Mouse (Mus musculus): ENCODE measurements around the gene Lin28a. TPM values are rescaled to one million over a fixed set of nuclear protein-coding genes. Genes with fewer than 3 reads are reported as not detected.

Lin28a gene
- 4.5 and 9.5 TPM in 2 replicates for polyA plus RNA-seq (2012; rRNA removed)

DNA sequence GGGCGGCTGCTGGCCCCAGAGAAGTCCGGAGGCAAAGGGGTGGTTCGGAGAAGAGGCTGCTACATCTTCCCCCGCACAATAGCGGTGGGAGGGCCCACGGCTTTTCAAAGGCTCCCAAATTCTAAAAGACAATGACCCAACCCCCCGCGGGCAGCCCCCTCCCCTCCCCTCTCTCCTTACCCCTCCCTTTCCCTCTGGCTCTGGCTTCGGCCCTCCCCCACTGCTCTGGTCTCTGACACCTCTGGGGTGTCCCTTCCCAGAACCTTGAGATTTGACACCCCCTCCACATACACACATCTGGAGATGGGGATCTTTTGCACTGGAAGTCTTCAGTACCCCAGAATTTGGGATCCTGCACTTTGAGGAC is at the start of gene Lin28a:
Gene Lin28a, minus strand, starts transcription at position 63 of the 367 bp plus-strand sequence.

DNA sequence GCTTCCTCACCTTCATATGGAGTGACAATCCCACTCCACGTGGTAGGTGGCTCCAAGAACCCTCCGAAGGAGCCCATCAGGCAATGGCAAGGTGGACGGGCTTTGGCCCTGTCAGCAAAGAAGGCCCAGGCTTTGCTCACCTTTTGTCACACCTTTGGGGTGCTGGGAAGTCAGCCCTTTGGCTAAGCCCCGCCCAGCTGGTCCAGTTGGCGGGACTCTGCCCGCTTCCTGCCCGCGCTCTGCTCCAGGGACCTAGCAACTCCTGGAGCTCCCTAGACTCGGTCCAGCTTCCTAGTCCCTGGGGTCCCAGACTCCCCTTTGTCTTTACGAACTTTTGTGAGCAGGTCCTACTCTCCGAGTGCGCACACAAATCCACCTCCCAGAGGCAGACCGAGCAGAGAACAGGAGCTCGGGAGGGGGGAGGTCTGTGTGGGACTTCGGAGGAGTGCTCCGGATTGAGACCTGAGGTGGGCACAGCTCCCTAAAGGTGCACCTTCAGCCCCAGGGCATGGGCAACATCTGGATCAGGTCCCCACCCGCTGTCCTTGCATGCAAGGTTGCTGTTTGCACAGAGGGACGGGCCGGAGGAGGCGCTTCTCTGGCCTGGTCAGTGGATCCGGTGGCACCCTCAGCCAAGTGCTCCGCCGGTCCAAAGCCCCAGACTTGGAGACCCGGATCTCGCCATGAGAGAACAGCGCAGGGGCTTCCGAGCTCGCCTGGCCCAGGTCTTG is 41.7 kb upstream of the Lin28a start, which contains the start of gene Crybg2:
Gene Crybg2, plus strand, starts transcription at position 681 of the 731 bp plus-strand sequence.

DNA sequence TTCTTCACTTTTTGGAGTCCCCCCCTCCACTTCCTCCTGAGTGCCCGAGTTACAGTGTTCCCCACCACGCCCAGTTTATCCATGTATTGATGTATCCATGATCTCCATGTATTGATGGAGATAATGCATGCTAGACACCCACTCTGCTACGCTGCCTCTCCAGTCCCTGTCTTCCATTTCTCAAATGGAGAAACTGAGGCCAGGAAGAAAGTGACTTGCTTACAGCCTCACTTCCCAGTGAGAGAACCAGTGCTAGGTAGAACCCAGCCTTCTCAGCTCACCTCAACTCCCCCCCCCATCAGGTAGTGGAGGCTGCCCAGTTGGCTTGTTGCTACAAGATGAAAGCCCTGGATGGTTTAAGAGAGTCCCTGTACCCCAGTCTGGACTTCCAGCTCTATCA is 34.9 kb upstream of the Lin28a start, which contains the start of gene Zfp683:
Gene Zfp683, plus strand, starts transcription at position 301 of the 400 bp plus-strand sequence.

DNA sequence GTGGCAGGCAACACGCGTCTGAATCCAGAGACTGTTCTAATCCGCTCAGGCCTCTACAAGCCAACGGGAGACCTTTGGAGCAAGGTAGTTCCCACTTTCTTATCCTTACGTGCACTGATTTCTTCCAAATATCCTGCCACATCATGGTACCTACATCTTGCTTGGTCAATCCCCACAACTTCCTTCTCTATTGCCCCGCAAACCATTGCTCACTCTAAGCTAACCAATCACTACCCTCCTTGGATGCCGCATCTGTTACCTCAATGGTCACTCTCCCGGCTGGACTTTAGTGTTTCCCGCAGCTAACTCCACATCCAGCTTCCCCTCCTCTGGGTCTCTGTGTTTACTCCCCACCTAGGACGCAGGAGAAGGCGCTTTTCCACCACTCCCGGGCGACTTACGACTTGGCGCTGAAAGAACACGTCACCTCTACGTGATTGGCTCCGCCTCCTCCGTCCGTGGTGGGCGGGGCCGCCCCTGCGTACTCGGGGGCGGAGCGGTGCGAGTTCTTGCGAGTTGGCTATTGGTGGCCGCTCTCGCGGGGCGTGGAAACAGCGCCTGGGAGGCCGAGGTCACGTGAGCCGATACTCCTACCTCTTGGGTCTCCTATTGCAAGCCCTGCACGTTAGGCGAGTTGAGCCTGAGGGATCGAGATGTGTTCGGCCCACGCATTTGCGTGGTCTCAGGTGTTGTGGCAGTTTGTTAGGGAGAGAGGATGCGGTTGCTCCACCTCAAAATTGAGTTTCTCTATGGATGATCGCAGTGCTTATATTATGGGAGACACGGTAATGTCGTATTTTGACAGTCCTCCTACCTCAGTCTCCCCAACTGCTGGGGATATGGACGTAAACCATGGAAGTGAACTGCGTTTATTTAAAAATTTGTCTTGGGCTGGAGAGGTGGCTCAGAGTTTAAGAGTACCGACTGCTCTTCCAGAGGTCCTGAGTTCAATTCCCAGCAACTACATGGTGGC is 17.9 kb downstream of the Lin28a start, which contains the start of gene Dhdds:
Gene Dhdds, minus strand, starts transcription at position 453 of the 973 bp plus-strand sequence.

DNA sequence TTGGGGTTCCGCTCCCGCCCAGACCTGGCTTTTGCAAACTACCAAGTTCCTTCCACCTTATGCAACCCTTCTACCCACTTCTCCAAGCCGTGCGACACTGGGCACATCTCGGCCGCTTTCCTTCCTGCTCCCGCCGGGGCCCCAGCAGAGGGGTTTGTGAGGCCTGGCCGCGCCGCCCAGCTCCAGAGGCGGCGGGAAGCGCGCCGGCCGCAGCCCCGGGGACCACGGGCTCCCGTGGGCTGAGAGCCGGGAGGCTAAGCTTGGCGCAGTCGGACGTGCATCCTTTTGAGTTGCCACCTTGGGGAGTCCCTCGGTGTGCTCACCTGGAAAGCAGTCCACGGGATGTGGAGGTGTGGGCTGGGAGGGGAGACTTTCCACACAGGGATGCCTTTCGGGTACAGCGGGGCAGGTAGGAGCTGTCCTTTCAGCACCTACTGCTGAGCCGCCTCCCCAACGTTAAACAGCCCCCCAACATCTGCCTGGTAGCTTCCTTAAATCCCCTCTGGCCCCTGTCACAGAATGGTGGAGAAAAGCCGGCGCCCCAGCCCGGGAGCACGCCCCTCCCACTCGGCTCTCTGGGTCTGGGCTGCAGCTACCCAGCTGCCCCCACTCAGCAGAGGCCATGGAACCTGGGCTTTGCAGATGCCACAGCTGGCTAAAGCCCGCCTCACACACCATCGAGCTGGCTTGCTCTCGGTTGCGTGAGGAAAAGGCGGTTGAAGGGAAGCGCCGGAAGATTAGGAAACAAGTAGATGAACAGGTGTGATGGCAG is 50.3 kb downstream of the Lin28a start, which contains the start of gene Hmgn2:
Gene Hmgn2, minus strand, starts transcription at position 501 of the 772 bp plus-strand sequence.

Other genes with a start within 250 kb of the Lin28a start
- 15.4 and 21.9 TPM in 2 replicates for gene Rps6ka1, start 131.0 kb downstream of the Lin28a start, polyA plus RNA-seq (2012; rRNA removed)
- 1,322 and 4,119 TPM in 2 replicates for gene Hmgn2, start 50.2 kb downstream of the Lin28a start, polyA plus RNA-seq (2012; rRNA removed)
- gene Dhdds, start 17.9 kb downstream of the Lin28a start, polyA plus RNA-seq (2012; rRNA removed): 36.4 and 43.8 TPM in 2 replicates
- gene Zfp683, start 35.0 kb upstream of the Lin28a start, polyA plus RNA-seq (2012; rRNA removed): not detected in 2 replicates
- gene Crybg2, start 42.0 kb upstream of the Lin28a start, polyA plus RNA-seq (2012; rRNA removed): 0.71 and 2.0 TPM in 2 replicates
- gene Cd52, start 76.2 kb upstream of the Lin28a start, polyA plus RNA-seq (2012; rRNA removed): 3.4 and 4.2 TPM in 2 replicates
- 9.2 and 11.2 TPM in 2 replicates for gene Ubxn11, start 83.7 kb upstream of the Lin28a start, polyA plus RNA-seq (2012; rRNA removed)
- 164 and 169 TPM in 2 replicates for gene Sh3bgrl3, start 109.9 kb upstream of the Lin28a start, polyA plus RNA-seq (2012; rRNA removed)
- gene Cep85, start 168.3 kb upstream of the Lin28a start, polyA plus RNA-seq (2012; rRNA removed): 33.3 and 37.3 TPM in 2 replicates
- gene Gm7534, start 184.2 kb upstream of the Lin28a start, polyA plus RNA-seq (2012; rRNA removed): 0.10 TPM in 1 of 2 replicates, not detected in the other
- gene Catsper4, start 208.5 kb upstream of the Lin28a start, polyA plus RNA-seq (2012; rRNA removed): not detected in 2 replicates
- 0.25 and 0.62 TPM in 2 replicates for gene Cnksr1, start 219.6 kb upstream of the Lin28a start, polyA plus RNA-seq (2012; rRNA removed)
- gene E130218I03Rik, start 224.8 kb upstream of the Lin28a start, polyA plus RNA-seq (2012; rRNA removed): 0.08 TPM in 1 of 2 replicates, not detected in the other
- 14.1 and 15.2 TPM in 2 replicates for gene Zfp593, start 226.8 kb upstream of the Lin28a start, polyA plus RNA-seq (2012; rRNA removed)
- 0.31 TPM in 1 of 2 replicates, not detected in the other for gene Gm30191, start 228.1 kb upstream of the Lin28a start, polyA plus RNA-seq (2012; rRNA removed)
- gene Grrp1, start 235.3 kb upstream of the Lin28a start, polyA plus RNA-seq (2012; rRNA removed): 7.5 and 8.5 TPM in 2 replicates

Measured in central nervous system, embryonic 11.5 days (tissue).